Mouse (Mus musculus) common myeloid progenitor, adult 5-6 weeks (primary cell): ENCODE results near the gene Ccdc88b. TPM values are rescaled to one million over a fixed set of nuclear protein-coding genes. Genes with fewer than 3 reads are reported as not detected.

Source experiments
- ATAC-seq: replicated peaks from 2 replicates; pipeline ENCODE4 v1.8.0; 2016; ENCODE audit warnings: low read depth, mild to moderate bottlenecking, moderate TSS enrichment, inconsistent platforms; ENCODE audit not compliant: poor library complexity, severe bottlenecking
- total RNA-seq: library from RNA; stranded (forward); fragments of 200-1000, 187-1606 nt; gene quantifications from 2 replicates; pipeline ENCODE4 v1.2.3, GENCODE M21; 2017

The Ccdc88b gene
- total RNA-seq, 1 experiment from 2014 or later, result 65.5 TPM

- ATAC-seq, result no peak
Observed at GRCm38 (mm10) chr19:6831331-6831730, 26.7 kb downstream of the Ccdc88b start.

- ATAC-seq, result no peak
Observed at GRCm38 (mm10) chr19:6830556-6831316, 27.3 kb downstream of the Ccdc88b start.

GRCm38 (mm10) chr19:6829870-6830555 lies 28.0 kb downstream of the Ccdc88b start:
- ATAC-seq, result no peak

- ATAC-seq, result no peak
Observed at GRCm38 (mm10) chr19:6829069-6829468, 28.9 kb downstream of the Ccdc88b start.

GRCm38 (mm10) chr19:6826601-6827000 lies 31.4 kb downstream of the Ccdc88b start:
- ATAC-seq, result no peak

- no peak for ATAC-seq
Observed at GRCm38 (mm10) chr19:6825384-6825783, 32.6 kb downstream of the Ccdc88b start.

GRCm38 (mm10) chr19:6820538-6821195 lies 37.3 kb downstream of the Ccdc88b start:
- ATAC-seq, result no peak

GRCm38 (mm10) chr19:6819143-6819827 lies 38.7 kb downstream of the Ccdc88b start:
- no peak for ATAC-seq

- no peak for ATAC-seq
Observed at GRCm38 (mm10) chr19:6814958-6815357, 43.1 kb downstream of the Ccdc88b start.

GRCm38 (mm10) chr19:6814366-6814765 lies 43.6 kb downstream of the Ccdc88b start:
- ATAC-seq, result no peak

Other genes with a start within 250 kb of the Ccdc88b start
- gene Rps6ka4, start 17.6 kb downstream of the Ccdc88b start, total RNA-seq, result 5.8 and 6.8 TPM in 2 replicates
- 251 and 275 TPM in 2 replicates for gene Trmt112, start 51.5 kb upstream of the Ccdc88b start, total RNA-seq
- 131 and 139 TPM in 2 replicates for gene Prdx5, start 51.9 kb upstream of the Ccdc88b start, total RNA-seq
- gene Esrra, start 63.6 kb upstream of the Ccdc88b start, total RNA-seq, result 17.9 and 18.2 TPM in 2 replicates
- gene Catsperz, start 67.2 kb upstream of the Ccdc88b start, total RNA-seq, result not detected in 2 replicates
- gene Kcnk4, start 76.3 kb upstream of the Ccdc88b start, total RNA-seq, result not detected in 2 replicates
- 36.4 and 72.3 TPM in 2 replicates for gene Bad, start 83.7 kb upstream of the Ccdc88b start, total RNA-seq
- gene Gpr137, start 84.3 kb upstream of the Ccdc88b start, total RNA-seq, result 13.0 and 13.1 TPM in 2 replicates
- gene Ppp1r14b, start 116.8 kb upstream of the Ccdc88b start, total RNA-seq, result 119 and 184 TPM in 2 replicates
- 7.5 and 10.6 TPM in 2 replicates for gene Plcb3, start 118.3 kb upstream of the Ccdc88b start, total RNA-seq
- 136 and 154 TPM in 2 replicates for gene Fkbp2, start 122.3 kb upstream of the Ccdc88b start, total RNA-seq
- gene Vegfb, start 129.4 kb upstream of the Ccdc88b start, total RNA-seq, result 6.0 and 16.6 TPM in 2 replicates
- 5.4 and 7.9 TPM in 2 replicates for gene Dnajc4, start 134.4 kb upstream of the Ccdc88b start, total RNA-seq
- 3.3 and 6.1 TPM in 2 replicates for gene Nudt22, start 137.9 kb upstream of the Ccdc88b start, total RNA-seq
- gene Trpt1, start 137.9 kb upstream of the Ccdc88b start, total RNA-seq, result 3.2 TPM in 1 of 2 replicates, not detected in the other
- gene Fermt3, start 161.3 kb upstream of the Ccdc88b start, total RNA-seq, result 221 and 234 TPM in 2 replicates
- gene Stip1, start 181.8 kb upstream of the Ccdc88b start, total RNA-seq, result 244 and 257 TPM in 2 replicates
- 2.8 and 7.9 TPM in 2 replicates for gene Macrod1, start 198.6 kb upstream of the Ccdc88b start, total RNA-seq
- gene Flrt1, start 247.5 kb upstream of the Ccdc88b start, total RNA-seq, result not detected in 2 replicates